Mouse (Mus musculus) intestine, embryonic 15.5 days (tissue): ENCODE data around the gene Mtnr1b. TPM values are rescaled to one million over a fixed set of nuclear protein-coding genes. Genes with fewer than 3 reads are reported as not detected.

ENCODE experiments used
- ATAC-seq: fragments of 200-750 bp; cut with Nextera tagmentation; 2 replicates; pipeline ENCODE4 v1.8.0; 2017; ENCODE audit warnings: moderate TSS enrichment, moderate library complexity
- H3K27ac ChIP-seq: fragments of 300-500 bp; sonication (generic); 2 replicates; pipeline ENCODE4 v1.5.1; 2015; ENCODE audit warnings: mild to moderate bottlenecking, inconsistent platforms
- H3K27me3 ChIP-seq: fragments of 300-500 bp; sonication (generic); replicated peaks from 2 replicates; pipeline ENCODE4 v1.6.1; 2015; ENCODE audit warnings: inconsistent platforms
- H3K36me3 ChIP-seq: fragments of 300-500 bp; sonication (generic); 2 replicates; pipeline ENCODE4 v1.6.1; 2015; ENCODE audit warnings: inconsistent platforms
- H3K4me1 ChIP-seq: fragments of 300-500 bp; sonication (generic); replicated peaks from 2 replicates; pipeline ENCODE4 v1.6.1; 2015; ENCODE audit warnings: inconsistent platforms
- H3K4me2 ChIP-seq: fragments of 300-500 bp; sonication (generic); replicated peaks from 2 replicates; pipeline ENCODE4 v1.6.1; 2015; ENCODE audit warnings: mild to moderate bottlenecking, inconsistent platforms
- H3K4me3 ChIP-seq: fragments of 300-500 bp; sonication (generic); replicated peaks from 2 replicates; pipeline ENCODE4 v1.5.1; 2015; ENCODE audit warnings: inconsistent platforms
- H3K9ac ChIP-seq: fragments of 300-500 bp; sonication (generic); 2 replicates; pipeline ENCODE4 v1.6.1; 2015; ENCODE audit warnings: inconsistent platforms
- H3K9me3 ChIP-seq: fragments of 300-500 bp; sonication (generic); 2 replicates; pipeline ENCODE4 v1.6.1; 2016; ENCODE audit warnings: inconsistent platforms
- WGBS: fragments of 180-500 bp; shearing (Covaris S2); methylation state at CpG from one replicate; pipeline ENCODE4 v1.1.7; 2015; 5-methylcytosine and 5-hydroxymethylcytosine counted together
- polyA plus RNA-seq: library from polyadenylated mRNA; unstranded; fragments of >200 nt; fragmentation: Nextera tagmentation; extraction: Ambion mirVana; gene quantifications from 2 replicates; pipeline ENCODE4 v1.2.1, GENCODE M21; 2015

The Mtnr1b gene
- polyA plus RNA-seq = not detected in 2 replicates

- Histone ChIP-seq H3K27ac (no peak within 1 kb of the TSS), H3K4me3 (no peak within 1 kb of the TSS), H3K4me1 (no peaks in the 10 kb centered on the region), H3K9me3 (no peaks in the 10 kb centered on the region), H3K36me3 (no peaks in the 10 kb centered on the region), H3K9ac (no peak within 1 kb of the TSS), H3K4me2 (no peak within 1 kb of the TSS), H3K27me3 (no peaks in the 10 kb centered on the region; the same call in 1 of the 2 replicates)
- 52% methylated on average over 19 of the region's 19 CpGs for WGBS
- no peak for ATAC-seq
These were observed at the start of gene Mtnr1b for GRCm38 (mm10) chr9:15874506-15875160. Gene Mtnr1b (minus strand): TSS chr9:15874556.

- no peak overlapping the region for H3K27ac ChIP-seq
- no peak overlapping the region for H3K4me3 ChIP-seq
- H3K36me3 ChIP-seq = no peaks in the 10 kb centered on the region
- ATAC-seq = no peak
- H3K27me3 ChIP-seq = no peaks in the 10 kb centered on the region
- 76% methylated on average over 4 of the region's 4 CpGs for WGBS
- no peak overlapping the region for H3K4me2 ChIP-seq
- H3K9me3 ChIP-seq = no peaks in the 10 kb centered on the region
- H3K4me1 ChIP-seq = no peaks in the 10 kb centered on the region
- H3K9ac ChIP-seq = no peak overlapping the region
These were observed 45.9 kb upstream of the Mtnr1b start for GRCm38 (mm10) chr9:15920271-15920670.

DNA sequence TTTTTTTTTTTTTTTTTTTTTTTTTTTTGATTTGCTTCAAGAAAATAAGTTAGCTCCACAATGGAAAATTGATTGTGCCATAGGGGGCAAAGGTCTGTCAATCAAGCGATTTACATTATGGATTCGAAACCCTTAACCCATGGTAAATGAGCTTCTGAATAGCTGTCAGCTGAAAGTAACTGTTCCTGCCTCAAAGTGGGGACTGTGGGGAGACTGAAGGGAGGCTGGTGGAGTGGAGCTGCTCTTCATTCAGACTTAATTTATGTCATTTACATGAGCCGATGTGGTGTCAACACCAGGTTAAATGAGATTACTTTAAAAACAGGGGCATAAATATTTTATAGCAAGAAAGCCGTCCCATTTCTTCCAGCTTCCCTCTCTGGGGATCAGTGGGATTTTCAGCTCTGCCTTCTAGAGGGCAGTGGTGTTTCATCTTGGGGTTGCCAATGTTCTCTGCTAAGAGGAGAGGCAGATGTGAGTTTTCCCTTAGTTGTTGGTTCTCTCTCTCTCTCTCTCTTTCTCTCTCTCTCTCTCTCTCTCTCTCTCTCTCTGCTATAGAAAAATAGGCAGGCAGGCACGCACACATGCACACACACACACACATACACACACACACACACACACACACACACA, 45.1 kb upstream of the Mtnr1b start:
- Histone ChIP-seq H3K27me3 (no peaks in the 10 kb centered on the region), H3K4me3 (no peak overlapping the region), H3K36me3 (no peaks in the 10 kb centered on the region), H3K9me3 (no peaks in the 10 kb centered on the region), H3K4me1 (no peaks in the 10 kb centered on the region), H3K27ac (no peak overlapping the region), H3K4me2 (no peak overlapping the region), H3K9ac (no peak overlapping the region)
- WGBS = 60% methylated on average over 5 of the region's 5 CpGs
- ATAC-seq = no peak

DNA sequence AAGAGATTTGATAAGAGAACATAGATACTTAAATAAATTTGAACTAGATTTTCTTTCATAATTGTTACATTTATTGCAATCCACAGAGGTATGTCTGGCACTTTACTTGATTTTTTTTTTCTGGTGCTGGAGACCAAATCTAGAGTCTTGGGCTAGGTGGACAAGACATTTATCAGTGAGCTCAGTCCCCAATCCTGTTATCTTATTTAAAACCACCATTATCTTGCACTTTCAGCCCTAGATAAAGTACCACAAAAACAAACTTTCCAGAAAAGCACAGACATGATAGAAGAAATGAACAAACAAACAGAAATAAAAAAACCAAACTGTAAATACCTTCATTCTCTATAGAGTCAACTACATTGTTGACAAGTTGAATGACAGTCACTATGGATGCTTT, 42.2 kb upstream of the Mtnr1b start:
- Histone ChIP-seq H3K36me3 (no peaks in the 10 kb centered on the region), H3K27ac (no peak overlapping the region), H3K4me3 (no peak overlapping the region), H3K27me3 (no peaks in the 10 kb centered on the region), H3K4me2 (no peak overlapping the region), H3K9ac (no peak overlapping the region), H3K9me3 (no peaks in the 10 kb centered on the region), H3K4me1 (no peaks in the 10 kb centered on the region)
- no peak for ATAC-seq

GRCm38 (mm10) chr9:15912735-15913134, 38.4 kb upstream of the Mtnr1b start:
- H3K9me3 ChIP-seq = no peaks in the 10 kb centered on the region
- H3K4me3 ChIP-seq = no peak overlapping the region
- no peak overlapping the region for H3K9ac ChIP-seq
- no peak overlapping the region for H3K4me2 ChIP-seq
- H3K27ac ChIP-seq = no peak overlapping the region
- 56% methylated on average over 1 of the region's 1 CpGs for WGBS
- H3K36me3 ChIP-seq = no peaks in the 10 kb centered on the region
- ATAC-seq = no peak
- H3K4me1 ChIP-seq = no peaks in the 10 kb centered on the region
- H3K27me3 ChIP-seq = no peaks in the 10 kb centered on the region

DNA sequence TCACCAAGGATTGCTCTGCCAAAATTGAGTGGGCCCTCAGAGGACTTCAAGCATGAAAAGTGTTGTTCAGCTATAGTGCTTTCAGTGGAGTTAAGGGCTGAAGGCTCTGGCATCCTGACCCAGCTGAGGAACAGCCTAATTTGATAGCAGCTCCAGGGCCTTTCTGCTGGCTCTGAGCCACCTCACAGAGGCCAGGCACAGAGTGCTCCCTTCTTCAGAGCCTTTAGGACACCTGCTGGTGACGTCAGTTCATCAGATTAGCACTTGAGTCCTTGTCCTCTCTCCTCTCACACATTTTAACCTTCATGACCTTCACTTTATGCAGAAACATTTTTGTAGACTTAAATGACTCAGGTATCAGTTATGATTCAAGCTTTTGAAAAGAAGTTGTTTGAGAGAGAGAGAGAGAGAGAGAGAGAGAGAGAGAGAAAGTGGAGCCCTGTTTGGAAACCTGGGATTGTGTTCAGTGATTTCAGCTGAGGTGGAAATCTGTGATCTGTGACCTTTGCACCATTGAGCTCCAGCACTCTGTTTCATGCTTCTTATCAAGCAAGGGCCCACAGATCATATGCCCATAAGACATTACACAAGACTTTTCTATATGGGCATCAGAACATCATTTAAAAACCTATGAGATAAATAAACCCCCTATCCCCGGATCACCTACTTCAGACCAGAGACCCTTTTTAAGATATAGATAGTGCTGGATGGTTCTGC, 35.2 kb upstream of the Mtnr1b start:
- Histone ChIP-seq H3K9me3 (no peaks in the 10 kb centered on the region), H3K4me3 (no peak overlapping the region), H3K27me3 (no peaks in the 10 kb centered on the region), H3K4me1 (no peaks in the 10 kb centered on the region), H3K9ac (no peak overlapping the region), H3K36me3 (no peaks in the 10 kb centered on the region), H3K27ac (no peak overlapping the region), H3K4me2 (no peak overlapping the region)
- 0 out of 2 replicates have a peak, but pooled peaks have one; percentile 41 for ATAC-seq
- 57% methylated on average over 2 of the region's 2 CpGs for WGBS

GRCm38 (mm10) chr9:15903948-15904750, 29.8 kb upstream of the Mtnr1b start:
- H3K4me3 ChIP-seq = no peak overlapping the region
- H3K27me3 ChIP-seq = no peaks in the 10 kb centered on the region
- no peak for ATAC-seq
- no peak overlapping the region for H3K27ac ChIP-seq
- H3K4me2 ChIP-seq = no peak overlapping the region
- no peaks in the 10 kb centered on the region for H3K36me3 ChIP-seq
- H3K9me3 ChIP-seq = no peaks in the 10 kb centered on the region
- no peak overlapping the region for H3K9ac ChIP-seq
- H3K4me1 ChIP-seq = no peaks in the 10 kb centered on the region
- WGBS = 75% methylated on average over 9 of the region's 9 CpGs

DNA sequence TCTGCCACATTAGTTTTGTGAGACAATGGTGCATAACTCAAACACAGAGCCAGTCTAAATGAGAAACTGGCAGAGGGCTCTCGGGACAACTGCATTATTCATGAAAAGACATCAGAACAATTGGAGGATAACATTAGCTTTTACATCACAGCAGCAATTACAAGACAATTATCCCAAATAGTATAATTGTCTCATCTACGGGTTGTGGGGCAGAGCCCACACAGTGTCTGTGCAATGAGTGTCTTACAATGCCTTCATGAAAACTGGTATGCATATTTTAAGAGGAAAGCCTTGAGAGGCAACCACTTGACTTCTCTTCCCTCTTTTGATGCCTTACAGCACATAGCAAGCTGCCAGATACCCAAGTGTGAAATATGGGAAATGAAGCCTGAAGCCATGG, 23.8 kb upstream of the Mtnr1b start:
- no peak overlapping the region for H3K4me3 ChIP-seq
- no peak for ATAC-seq
- no peaks in the 10 kb centered on the region for H3K27me3 ChIP-seq
- H3K36me3 ChIP-seq = no peaks in the 10 kb centered on the region
- no peak overlapping the region for H3K4me2 ChIP-seq
- H3K27ac ChIP-seq = no peak overlapping the region
- no peaks in the 10 kb centered on the region for H3K4me1 ChIP-seq
- 77% methylated on average over 2 of the region's 2 CpGs for WGBS
- no peak overlapping the region for H3K9ac ChIP-seq
- no peaks in the 10 kb centered on the region for H3K9me3 ChIP-seq

DNA sequence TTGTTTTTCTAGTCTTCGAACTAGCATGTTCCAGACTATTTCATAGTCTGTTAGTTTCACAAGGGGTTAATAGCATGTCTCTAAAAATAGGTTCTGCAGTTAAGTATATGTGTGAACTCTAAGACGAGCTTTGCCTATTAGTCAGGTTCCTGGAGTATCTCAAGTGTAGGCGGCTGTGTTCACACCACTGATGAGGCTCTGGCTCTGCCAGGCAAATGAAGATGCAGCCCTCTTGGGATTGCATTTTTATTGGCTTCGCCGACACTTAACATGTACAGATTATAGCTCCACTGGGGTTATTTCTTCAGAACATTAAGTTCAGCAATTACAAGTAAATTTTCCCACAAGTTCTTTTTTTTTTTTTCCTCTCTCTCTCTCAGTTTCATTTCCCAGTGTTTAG, 12.4 kb upstream of the Mtnr1b start:
- H3K27ac ChIP-seq = no peak overlapping the region
- no peaks in the 10 kb centered on the region for H3K9me3 ChIP-seq
- no peak for ATAC-seq
- WGBS = 66% methylated on average over 5 of the region's 5 CpGs
- H3K27me3 ChIP-seq = no peaks in the 10 kb centered on the region
- H3K9ac ChIP-seq = no peak overlapping the region
- no peaks in the 10 kb centered on the region for H3K36me3 ChIP-seq
- H3K4me1 ChIP-seq = no peaks in the 10 kb centered on the region
- H3K4me2 ChIP-seq = no peak overlapping the region
- no peak overlapping the region for H3K4me3 ChIP-seq

DNA sequence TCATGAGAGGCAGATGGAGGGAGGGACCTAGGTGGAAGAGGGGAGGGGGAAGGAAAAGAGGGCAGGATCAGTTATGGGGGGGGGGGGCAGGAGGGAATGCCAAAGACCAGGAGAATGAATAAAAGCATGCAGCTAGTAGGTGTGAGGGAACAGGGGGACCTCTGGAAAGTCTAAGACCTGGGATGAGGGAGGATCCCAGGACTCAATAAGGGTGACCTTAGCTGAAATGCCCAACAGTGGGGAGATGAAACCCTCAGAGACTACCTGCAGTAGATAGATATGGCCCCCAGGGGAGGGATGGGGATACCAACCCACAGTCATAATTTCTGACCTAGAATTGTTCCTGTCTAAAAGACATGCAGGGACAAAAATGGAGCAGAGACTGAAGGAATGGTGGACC, 6.4 kb upstream of the Mtnr1b start:
- no peak overlapping the region for H3K4me2 ChIP-seq
- no peaks in the 10 kb centered on the region for H3K36me3 ChIP-seq
- H3K9me3 ChIP-seq = no peaks in the 10 kb centered on the region
- no peak overlapping the region for H3K4me3 ChIP-seq
- H3K9ac ChIP-seq = no peak overlapping the region
- no peaks in the 10 kb centered on the region for H3K4me1 ChIP-seq
- no peaks in the 10 kb centered on the region for H3K27me3 ChIP-seq
- H3K27ac ChIP-seq = no peak overlapping the region
- ATAC-seq = no peak

DNA sequence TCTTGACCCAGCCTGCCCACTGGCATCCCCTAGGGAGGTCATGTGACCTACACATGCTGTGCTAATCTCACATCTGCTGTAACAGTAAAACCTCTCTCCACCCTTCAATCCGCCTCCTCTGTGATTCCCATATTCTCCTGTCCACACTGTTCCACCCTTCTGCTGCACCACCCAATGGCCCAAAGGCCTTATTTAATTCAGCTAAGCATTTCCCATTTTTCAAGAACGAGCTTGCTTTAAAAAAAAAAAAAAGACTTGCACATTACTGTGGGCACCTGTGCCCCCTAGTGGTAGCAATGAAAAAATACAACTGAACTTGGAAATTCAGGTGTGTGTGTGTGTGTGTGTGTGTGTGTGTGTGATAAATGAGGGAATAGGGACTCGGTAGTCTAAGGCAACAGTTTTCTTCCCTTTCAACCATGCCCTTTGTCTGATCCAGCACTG, 5.8 kb upstream of the Mtnr1b start:
- no peaks in the 10 kb centered on the region for H3K4me1 ChIP-seq
- WGBS = 24% methylated on average over 3 of the region's 3 CpGs
- peak; percentile 31; the same call in 1 of the 2 replicates for ATAC-seq

GRCm38 (mm10) chr9:15870013-15870412, 4.3 kb downstream of the Mtnr1b start:
- no peak overlapping the region for H3K4me3 ChIP-seq
- H3K4me2 ChIP-seq = no peak overlapping the region
- H3K27me3 ChIP-seq = no peaks in the 10 kb centered on the region; the same call in 1 of the 2 replicates
- H3K36me3 ChIP-seq = no peaks in the 10 kb centered on the region
- WGBS = 52% methylated on average over 4 of the region's 4 CpGs
- no peak overlapping the region for H3K9ac ChIP-seq
- no peak overlapping the region for H3K27ac ChIP-seq
- no peak for ATAC-seq
- no peaks in the 10 kb centered on the region for H3K9me3 ChIP-seq
- no peaks in the 10 kb centered on the region for H3K4me1 ChIP-seq

More for the DNA sequence above, 5.8 kb upstream of the Mtnr1b start:
- Histone ChIP-seq H3K27me3 (no peaks in the 10 kb centered on the region), H3K36me3 (no peaks in the 10 kb centered on the region), H3K4me2 (no peak overlapping the region), H3K27ac (no peak overlapping the region), H3K9me3 (no peaks in the 10 kb centered on the region), H3K9ac (no peak overlapping the region), H3K4me3 (no peak overlapping the region)
